Mouse (Mus musculus): ENCODE measurements around the gene Hoxd13. TPM values are rescaled to one million over a fixed set of nuclear protein-coding genes. Genes with fewer than 3 reads are reported as not detected.
A peak's percentile ranks its signal among the peaks of the same experiment; 100 is the strongest.

Hoxd13 gene
- polyA plus RNA-seq, 2 experiments: 0.29 TPM; not detected in 1

GRCm38 (mm10) chr2:74715504-74716241 lies 47.6 kb downstream of the Hoxd13 start:
- TF ChIP-seq EP300 (IDR thresholded peaks at IDR 0.05; ENCODE audit: low read depth) (no peak), CTCF (IDR thresholded peaks at IDR 0.05; ENCODE audit: low read depth) (peak; percentile 84)
- H3K4me3 ChIP-seq (ENCODE audit: insufficient read depth in 1 of 2, low read depth in 2 of 2, low read length in 2 of 2): no peak overlapping the region
- H3K4me2 ChIP-seq (ENCODE audit: low read depth): no peak overlapping the region
- no peak overlapping the region for H3K27ac ChIP-seq
- peaks cover 65% of the 10 kb centered on the region for H3K27me3 ChIP-seq (ENCODE audit: control insufficient read depth, insufficient read depth, low read length)
- WGBS (ENCODE audit: insufficient replicate concordance): 2% methylated on average over 26 of the region's 26 CpGs
- DNase-seq (ENCODE audit: low read depth in 3 of 3, low spot score in 3 of 3) (peak in 2 of 3 experiments; percentile 29 to 30), ATAC-seq (ENCODE audit: insufficient read depth) (0 out of 2 replicates have a peak, but pooled peaks have one; percentile 28)
- no peaks in the 10 kb centered on the region for H3K4me1 ChIP-seq (replicated peaks; ENCODE audit: control insufficient read depth in 2 of 2, insufficient read depth in 2 of 2, low read length in 1 of 2)
- H3K9me3 ChIP-seq (ENCODE audit: control insufficient read depth, low read length): no peaks in the 10 kb centered on the region
- no peak overlapping the region for H3K9ac ChIP-seq (replicated peaks)
- no peaks in the 10 kb centered on the region for H3K36me3 ChIP-seq (replicated peaks; ENCODE audit: control insufficient read depth, insufficient read depth, low read depth)

- no peak overlapping the region for H3K27ac ChIP-seq
- no peak overlapping the region for H3K9ac ChIP-seq (replicated peaks)
- TF ChIP-seq EP300 (IDR thresholded peaks at IDR 0.05; ENCODE audit: low read depth): no peak
- no peak for TF ChIP-seq CTCF (IDR thresholded peaks at IDR 0.05; ENCODE audit: low read depth)
- no peaks in the 10 kb centered on the region for H3K36me3 ChIP-seq (replicated peaks; ENCODE audit: control insufficient read depth, insufficient read depth, low read depth)
- ATAC-seq (ENCODE audit: insufficient read depth): no peak
- WGBS (ENCODE audit: insufficient replicate concordance): 2% methylated on average over 2 of the region's 2 CpGs
- H3K4me2 ChIP-seq (ENCODE audit: low read depth): no peak overlapping the region
- no peak for DNase-seq (ENCODE audit: low read depth in 3 of 3, low spot score in 3 of 3)
- H3K9me3 ChIP-seq (ENCODE audit: control insufficient read depth, low read length): no peaks in the 10 kb centered on the region
- H3K27me3 ChIP-seq (ENCODE audit: control insufficient read depth, insufficient read depth, low read length): peaks cover 59% of the 10 kb centered on the region
- H3K4me1 ChIP-seq (replicated peaks; ENCODE audit: control insufficient read depth in 2 of 2, insufficient read depth in 2 of 2, low read length in 1 of 2): no peaks in the 10 kb centered on the region
- no peak overlapping the region for H3K4me3 ChIP-seq (ENCODE audit: insufficient read depth in 1 of 2, low read depth in 2 of 2, low read length in 2 of 2)
Observed at GRCm38 (mm10) chr2:74720384-74720783, 52.3 kb downstream of the Hoxd13 start.

- ATAC-seq (ENCODE audit: insufficient read depth): no peak
- Histone ChIP-seq H3K27ac (no peak overlapping the region), H3K4me1 (replicated peaks; ENCODE audit: control insufficient read depth in 2 of 2, insufficient read depth in 2 of 2, low read length in 1 of 2) (no peaks in the 10 kb centered on the region), H3K4me3 (ENCODE audit: insufficient read depth in 1 of 2, low read depth in 2 of 2, low read length in 2 of 2) (no peak overlapping the region), H3K9ac (replicated peaks) (no peak overlapping the region), H3K27me3 (ENCODE audit: control insufficient read depth, insufficient read depth, low read length) (peaks cover 59% of the 10 kb centered on the region), H3K9me3 (ENCODE audit: control insufficient read depth, low read length) (no peaks in the 10 kb centered on the region), H3K4me2 (ENCODE audit: low read depth) (no peak overlapping the region), H3K36me3 (replicated peaks; ENCODE audit: control insufficient read depth, insufficient read depth, low read depth) (no peaks in the 10 kb centered on the region)
- no peak for DNase-seq (ENCODE audit: low read depth in 3 of 3, low spot score in 3 of 3)
- 49% methylated on average over 5 of the region's 5 CpGs for WGBS (ENCODE audit: insufficient replicate concordance)
- TF ChIP-seq CTCF (IDR thresholded peaks at IDR 0.05; ENCODE audit: low read depth) (no peak), EP300 (IDR thresholded peaks at IDR 0.05; ENCODE audit: low read depth) (no peak)
Observed at GRCm38 (mm10) chr2:74720955-74721491, 52.9 kb downstream of the Hoxd13 start.

Small RNA genes within 50 kb of the gene (microRNA-seq; reads per million reads assigned to microRNA genes)
- not detected for gene Gm44463

Other genes starting within 250 kb of the Hoxd13 start
- 4.8 and 7.1 TPM in 2 replicates for gene Lnpk, start 88.9 kb upstream of the Hoxd13 start, polyA plus RNA-seq (2012; rRNA removed)
- gene Lnpk, start 88.9 kb upstream of the Hoxd13 start, polyA plus RNA-seq (2014; fragmentation: Nextera tagmentation; extraction: Ambion mirVana): 15.4 and 15.5 TPM in 2 replicates
- gene Evx2, start 8.8 kb upstream of the Hoxd13 start, polyA plus RNA-seq (2012; rRNA removed): 0.02 TPM in 1 of 2 replicates, not detected in the other
- gene Evx2, start 8.8 kb upstream of the Hoxd13 start, polyA plus RNA-seq (2014; fragmentation: Nextera tagmentation; extraction: Ambion mirVana): not detected in 2 replicates
- 0.04 and 0.10 TPM in 2 replicates for gene Hoxd12, start 6.7 kb downstream of the Hoxd13 start, polyA plus RNA-seq (2012; rRNA removed)
- not detected in 2 replicates for gene Hoxd12, start 6.7 kb downstream of the Hoxd13 start, polyA plus RNA-seq (2014; fragmentation: Nextera tagmentation; extraction: Ambion mirVana)
- 0.04 and 0.09 TPM in 2 replicates for gene Hoxd11, start 11.2 kb downstream of the Hoxd13 start, polyA plus RNA-seq (2012; rRNA removed)
- gene Hoxd11, start 11.2 kb downstream of the Hoxd13 start, polyA plus RNA-seq (2014; fragmentation: Nextera tagmentation; extraction: Ambion mirVana): not detected in 2 replicates
- gene Hoxd10, start 23.6 kb downstream of the Hoxd13 start, polyA plus RNA-seq (2012; rRNA removed): 0.07 TPM in 1 of 2 replicates, not detected in the other
- not detected in 2 replicates for gene Hoxd10, start 23.6 kb downstream of the Hoxd13 start, polyA plus RNA-seq (2014; fragmentation: Nextera tagmentation; extraction: Ambion mirVana)
- 0.03 TPM in 1 of 2 replicates, not detected in the other for gene Hoxd9, start 29.4 kb downstream of the Hoxd13 start, polyA plus RNA-seq (2012; rRNA removed)
- not detected in 2 replicates for gene Hoxd9, start 29.4 kb downstream of the Hoxd13 start, polyA plus RNA-seq (2014; fragmentation: Nextera tagmentation; extraction: Ambion mirVana)
- 0.02 and 0.04 TPM in 2 replicates for gene Hoxd8, start 36.3 kb downstream of the Hoxd13 start, polyA plus RNA-seq (2012; rRNA removed)
- gene Hoxd8, start 36.3 kb downstream of the Hoxd13 start, polyA plus RNA-seq (2014; fragmentation: Nextera tagmentation; extraction: Ambion mirVana): 0.06 TPM in 1 of 2 replicates, not detected in the other
- gene Hoxd3, start 43.6 kb downstream of the Hoxd13 start, polyA plus RNA-seq (2012; rRNA removed): 0.02 and 0.19 TPM in 2 replicates
- gene Hoxd3, start 43.6 kb downstream of the Hoxd13 start, polyA plus RNA-seq (2014; fragmentation: Nextera tagmentation; extraction: Ambion mirVana): not detected in 2 replicates
- gene Hoxd4, start 43.6 kb downstream of the Hoxd13 start, polyA plus RNA-seq (2012; rRNA removed): 0.04 TPM in 1 of 2 replicates, not detected in the other
- not detected in 2 replicates for gene Hoxd4, start 43.6 kb downstream of the Hoxd13 start, polyA plus RNA-seq (2014; fragmentation: Nextera tagmentation; extraction: Ambion mirVana)
- not detected in 2 replicates for gene Gm28230, start 58.4 kb downstream of the Hoxd13 start, polyA plus RNA-seq (2012; rRNA removed)
- gene Gm28230, start 58.4 kb downstream of the Hoxd13 start, polyA plus RNA-seq (2014; fragmentation: Nextera tagmentation; extraction: Ambion mirVana): not detected in 2 replicates
- not detected in 2 replicates for gene Hoxd1, start 94.7 kb downstream of the Hoxd13 start, polyA plus RNA-seq (2012; rRNA removed)
- not detected in 2 replicates for gene Hoxd1, start 94.7 kb downstream of the Hoxd13 start, polyA plus RNA-seq (2014; fragmentation: Nextera tagmentation; extraction: Ambion mirVana)
- 14.5 and 23.8 TPM in 2 replicates for gene Mtx2, start 157.5 kb downstream of the Hoxd13 start, polyA plus RNA-seq (2012; rRNA removed)
- gene Mtx2, start 157.5 kb downstream of the Hoxd13 start, polyA plus RNA-seq (2014; fragmentation: Nextera tagmentation; extraction: Ambion mirVana): 74.7 and 83.3 TPM in 2 replicates